Mouse (Mus musculus): ENCODE results near the gene Med20.
A peak's percentile ranks its signal among the peaks of the same experiment; 100 is the strongest.
"Not testable (repeated sequence)": the region's sequence is repeated elsewhere in the genome, so short reads cannot be mapped to it uniquely, and the experiment has no call there.

Gene Med20

GRCm38 (mm10) chr17:47626031-47626430, 14.6 kb downstream of the Med20 start:
- DNase-seq (ENCODE audit: low read depth, low spot score), result no peak

GRCm38 (mm10) chr17:47627791-47628190, 16.4 kb downstream of the Med20 start:
- DNase-seq (ENCODE audit: low read depth, low spot score), result no peak

GRCm38 (mm10) chr17:47628851-47629676, 17.7 kb downstream of the Med20 start:
- DNase-seq (ENCODE audit: low read depth, low spot score), result peak; percentile 88

- peak; percentile 31 for DNase-seq (ENCODE audit: low read depth, low spot score)
These were observed 18.6 kb downstream of the Med20 start for GRCm38 (mm10) chr17:47629717-47630677.

- DNase-seq (ENCODE audit: low read depth, low spot score), result no peak
These were observed 19.3 kb downstream of the Med20 start, which contains the start of gene Usp49 for GRCm38 (mm10) chr17:47630678-47631065. Gene Usp49, plus strand, starts transcription at chr17:47630690.

- no peak for DNase-seq (ENCODE audit: low read depth, low spot score)
These were observed 20.9 kb downstream of the Med20 start for GRCm38 (mm10) chr17:47632181-47632840.

GRCm38 (mm10) chr17:47633999-47634770, 22.8 kb downstream of the Med20 start:
- DNase-seq (ENCODE audit: low read depth, low spot score), result no peak

- no peak for DNase-seq (ENCODE audit: low read depth, low spot score)
These were observed 31.6 kb downstream of the Med20 start for GRCm38 (mm10) chr17:47642992-47643391.

GRCm38 (mm10) chr17:47646683-47647082, 35.3 kb downstream of the Med20 start:
- DNase-seq (ENCODE audit: low read depth, low spot score), result peak; percentile 71

GRCm38 (mm10) chr17:47648966-47649365, 37.6 kb downstream of the Med20 start:
- DNase-seq (ENCODE audit: low read depth, low spot score), result no peak

- DNase-seq (ENCODE audit: low read depth, low spot score), result no peak
These were observed 40.6 kb downstream of the Med20 start for GRCm38 (mm10) chr17:47651953-47652352.

GRCm38 (mm10) chr17:47654346-47654745, 43.0 kb downstream of the Med20 start:
- DNase-seq (ENCODE audit: low read depth, low spot score), result not testable (repeated sequence)

GRCm38 (mm10) chr17:47655697-47656096, 44.3 kb downstream of the Med20 start:
- no peak for DNase-seq (ENCODE audit: low read depth, low spot score)

- DNase-seq (ENCODE audit: low read depth, low spot score), result no peak
These were observed 46.5 kb downstream of the Med20 start for GRCm38 (mm10) chr17:47657901-47658300.

GRCm38 (mm10) chr17:47658741-47659243, 47.4 kb downstream of the Med20 start:
- DNase-seq (ENCODE audit: low read depth, low spot score), result peak; percentile 29

GRCm38 (mm10) chr17:47663009-47663713, 51.8 kb downstream of the Med20 start:
- no peak for DNase-seq (ENCODE audit: low read depth, low spot score)

- DNase-seq (ENCODE audit: low read depth, low spot score), result no peak
These were observed 53.1 kb downstream of the Med20 start for GRCm38 (mm10) chr17:47664474-47664873.

- no peak for DNase-seq (ENCODE audit: low read depth, low spot score)
These were observed 57.8 kb downstream of the Med20 start for GRCm38 (mm10) chr17:47669166-47669565.

GRCm38 (mm10) chr17:47671988-47672310, 60.6 kb downstream of the Med20 start:
- DNase-seq (ENCODE audit: low read depth, low spot score), result no peak
